ENCODE assay signal across 11 mouse cellular contexts in genomic region chr8:124507572-124508320, GRCm38 (mm10). TPM values are rescaled to one million over a fixed set of nuclear protein-coding genes. Genes with fewer than 3 reads are reported as not detected.
A peak's percentile ranks its signal among the peaks of the same experiment; 100 is the strongest.
DNase-seq lines count a peak whose midpoint lies in the region; ATAC-seq and TF ChIP-seq lines count a peak whose summit lies in the region.
"Had no signal": no experiment of that assay in that cellular context is flagged by ENCODE, and none has a peak within 500 bp of the region (broad histone marks: within the 10 kb centered on the region; RNA-seq: fewer than 3 reads in every experiment).

No protein-coding gene starts in this region.

- H3K4me3 ChIP-seq in midbrain, postnatal 0 days (ENCODE audit: low read depth, low read length), result no peak overlapping the region
- H3K4me3 ChIP-seq in midbrain, embryonic 10.5 days, result no peak overlapping the region
- H3K4me3 ChIP-seq in intestine, embryonic 15.5 days (replicated peaks), result no peak overlapping the region

- WGBS in midbrain, postnatal 0 days, result 79% methylated on average over 8 of the region's 8 CpGs
- WGBS in midbrain, embryonic 10.5 days, result 79% methylated on average over 8 of the region's 8 CpGs
- WGBS in intestine, embryonic 15.5 days, result 71% methylated on average over 8 of the region's 8 CpGs

- no peak overlapping the region for H3K9ac ChIP-seq in midbrain, postnatal 0 days (replicated peaks; ENCODE audit: low read length, poor library complexity, severe bottlenecking)
- H3K9ac ChIP-seq in intestine, embryonic 15.5 days, result no peak overlapping the region

- ATAC-seq in midbrain, postnatal 0 days (ENCODE audit: low FRiP score), result no peak
- no peak for ATAC-seq in intestine, embryonic 15.5 days
- ATAC-seq: intestine, postnatal 0 days had no signal

- no peak for TF ChIP-seq CTCF in midbrain, postnatal 0 days (IDR thresholded peaks at IDR 0.05)

- DNase-seq in midbrain, postnatal 0 days (ENCODE audit: low spot score), result peak; percentile 38
- no peak for DNase-seq in midbrain, embryonic 10.5 days (ENCODE audit: low spot score)
- peak; percentile 43 to 50 for DNase-seq in frontal cortex, postnatal 14 days (ENCODE audit: low spot score in 2 of 2)
- DNase-seq in left cerebral cortex, adult 18-20 months (ENCODE audit: low spot score in 2 of 2), result peak; percentile 77 to 79
- no peak for DNase-seq in thymus, adult 18-20 months
- DNase-seq in ovary, adult 18-20 months (ENCODE audit: low spot score), result no peak
- no peak for DNase-seq in thymus, postnatal 25 days
- DNase-seq: adrenal gland, adult 2 months; gastrocnemius, postnatal 14 days had no signal

- H3K27ac ChIP-seq in midbrain, postnatal 0 days (ENCODE audit: low read depth, low read length), result no peak overlapping the region
- H3K27ac ChIP-seq in midbrain, embryonic 10.5 days (replicated peaks), result no peak overlapping the region
- H3K27ac ChIP-seq in intestine, embryonic 15.5 days, result no peak overlapping the region

- H3K4me1 ChIP-seq in midbrain, postnatal 0 days (ENCODE audit: insufficient read depth, low read length), result no peaks in the 10 kb centered on the region
- no peaks in the 10 kb centered on the region for H3K4me1 ChIP-seq in midbrain, embryonic 10.5 days
- H3K4me1 ChIP-seq in intestine, embryonic 15.5 days (replicated peaks), result no peaks in the 10 kb centered on the region

- H3K9me3 ChIP-seq in midbrain, postnatal 0 days (ENCODE audit: low read length), result 0 out of 2 replicates have a peak, but pooled peaks cover 6% of the 10 kb centered on the region
- H3K9me3 ChIP-seq in midbrain, embryonic 10.5 days (replicated peaks), result 0 out of 2 replicates have a peak, but pooled peaks cover 5% of the 10 kb centered on the region
- H3K9me3 ChIP-seq in intestine, embryonic 15.5 days, result no peaks in the 10 kb centered on the region

- no peaks in the 10 kb centered on the region for H3K36me3 ChIP-seq in midbrain, postnatal 0 days (ENCODE audit: insufficient read depth, low read length)
- no peaks in the 10 kb centered on the region for H3K36me3 ChIP-seq in midbrain, embryonic 10.5 days
- H3K36me3 ChIP-seq in intestine, embryonic 15.5 days, result no peaks in the 10 kb centered on the region

- no peak overlapping the region for H3K4me2 ChIP-seq in midbrain, postnatal 0 days (ENCODE audit: low read depth, low read length, poor library complexity, severe bottlenecking)
- no peak overlapping the region for H3K4me2 ChIP-seq in intestine, embryonic 15.5 days (replicated peaks)

- peaks cover 4% of the 10 kb centered on the region; the same call in 1 of the 2 replicates for H3K27me3 ChIP-seq in midbrain, postnatal 0 days (ENCODE audit: insufficient read depth, low read length)
- H3K27me3 ChIP-seq in midbrain, embryonic 10.5 days (ENCODE audit: low read depth, poor library complexity, severe bottlenecking), result no peaks in the 10 kb centered on the region
- H3K27me3 ChIP-seq in intestine, embryonic 15.5 days (replicated peaks), result no peaks in the 10 kb centered on the region

RNA-seq across cellular contexts. Expression of gene Cog2, which starts 12.8 kb away (rescaled TPM):
- 26.2 and 26.7 TPM in 2 replicates for total RNA-seq in midbrain, postnatal 0 days (2014; rRNA removed)
- polyA plus RNA-seq in midbrain, postnatal 0 days (2015; fragmentation: Nextera tagmentation; extraction: Ambion mirVana), result 15.8 and 18.8 TPM in 2 replicates
- polyA plus RNA-seq in midbrain, embryonic 10.5 days (2016; fragmentation: Nextera tagmentation; extraction: Ambion mirVana), result 45.6 and 46.5 TPM in 2 replicates
- 10 to 100 TPM; 35.4 to 37.7 TPM for total RNA-seq in left cerebral cortex, adult 18-20 months (2021)
- 31.2 and 34.4 TPM in 2 replicates for polyA plus RNA-seq in intestine, embryonic 15.5 days (2015; fragmentation: Nextera tagmentation; extraction: Ambion mirVana)

Comparison
In these comparisons a context has a peak if more than half of its experiments do, and no peak if none do; other contexts are left out.
1. DNase-seq: peak in midbrain, postnatal 0 days (single experiment), frontal cortex, postnatal 14 days (2 of 2) and left cerebral cortex, adult 18-20 months (2 of 2); none in midbrain, embryonic 10.5 days (single experiment), thymus, adult 18-20 months (0 of 2), ovary, adult 18-20 months (single experiment) and thymus, postnatal 25 days (single experiment).